Mouse (Mus musculus) layer of hippocampus, adult 9-11 months (tissue): Measurements from ENCODE around the gene Smpd4.
A peak's percentile ranks its signal among the peaks of the same experiment; 100 is the strongest.
"Not testable (repeated sequence)": the region's sequence is repeated elsewhere in the genome, so short reads cannot be mapped to it uniquely, and the experiment has no call there.

Experiments
- DNase-seq: peaks from one replicate; pipeline ENCODE4 v3.0.0; 2022

Gene Smpd4

GRCm38 (mm10) chr16:17619198-17620105 is at the start of gene Smpd4:
Gene Smpd4 (plus strand): TSS chr16:17619354.
- DNase-seq: peak; percentile 76

GRCm38 (mm10) chr16:17575870-17576824 is 43.0 kb upstream of the Smpd4 start:
- DNase-seq: peak; percentile 76

DNA sequence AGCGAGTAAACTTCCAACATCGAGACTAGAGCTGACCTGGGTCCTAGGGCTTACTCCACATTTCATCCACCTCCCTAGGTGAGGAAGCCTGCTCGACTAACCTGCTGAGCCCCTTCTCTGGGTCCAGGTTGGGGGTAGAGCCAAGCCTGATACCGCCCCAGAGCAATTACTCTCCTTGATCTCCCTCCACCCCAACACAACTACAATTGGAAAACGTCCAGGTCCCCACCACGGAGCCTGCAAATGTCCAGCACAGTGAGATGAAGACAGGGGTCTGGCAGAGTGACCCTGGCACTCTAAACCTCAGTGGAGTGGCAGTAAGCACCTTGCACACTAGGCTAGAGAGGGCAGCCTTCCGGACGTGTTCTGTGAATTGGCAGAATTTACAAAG is 42.3 kb upstream of the Smpd4 start:
- DNase-seq: no peak

DNA sequence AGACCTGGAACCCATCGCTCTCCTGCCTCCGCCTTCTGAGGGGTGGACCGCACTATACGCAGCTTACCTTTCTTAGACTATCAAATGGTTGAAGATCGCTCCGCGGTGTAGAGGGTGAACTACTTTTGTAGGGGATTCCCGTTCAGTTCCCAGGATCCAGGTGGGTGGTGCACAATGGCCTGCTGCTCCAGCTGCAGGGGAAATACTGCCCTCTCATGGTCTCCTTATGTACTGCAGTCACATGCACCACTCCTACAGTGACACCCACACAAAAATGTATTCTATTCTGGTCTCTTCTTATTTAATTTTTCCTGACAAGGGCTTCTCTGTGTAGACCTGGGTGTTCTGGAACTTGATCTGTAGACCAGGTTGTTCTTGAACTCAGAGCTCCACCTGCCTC is 36.1 kb upstream of the Smpd4 start, which contains the start of gene Slc7a4:
Slc7a4 (minus strand) TSS at position 151 of the 400 bp plus-strand sequence.
- DNase-seq: no peak

DNA sequence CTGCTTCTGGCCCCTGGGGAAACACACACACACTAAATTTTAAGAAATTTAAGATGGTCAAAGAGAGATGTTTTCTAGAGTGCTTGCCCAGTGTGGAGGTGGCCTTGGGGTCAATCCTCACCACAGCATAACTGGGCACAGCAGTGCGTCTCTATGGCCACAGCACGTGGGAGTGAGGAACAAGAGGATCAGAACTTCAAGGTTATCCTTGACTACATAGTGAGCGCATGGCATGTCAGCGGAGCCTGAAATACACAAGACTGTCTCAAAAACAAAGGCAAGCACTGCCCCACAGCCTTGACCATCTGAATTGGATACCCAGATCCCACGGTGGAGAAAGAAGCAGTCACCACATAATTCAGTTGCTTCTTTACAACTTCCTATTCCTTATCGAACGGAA is 34.6 kb upstream of the Smpd4 start:
- no peak for DNase-seq

DNA sequence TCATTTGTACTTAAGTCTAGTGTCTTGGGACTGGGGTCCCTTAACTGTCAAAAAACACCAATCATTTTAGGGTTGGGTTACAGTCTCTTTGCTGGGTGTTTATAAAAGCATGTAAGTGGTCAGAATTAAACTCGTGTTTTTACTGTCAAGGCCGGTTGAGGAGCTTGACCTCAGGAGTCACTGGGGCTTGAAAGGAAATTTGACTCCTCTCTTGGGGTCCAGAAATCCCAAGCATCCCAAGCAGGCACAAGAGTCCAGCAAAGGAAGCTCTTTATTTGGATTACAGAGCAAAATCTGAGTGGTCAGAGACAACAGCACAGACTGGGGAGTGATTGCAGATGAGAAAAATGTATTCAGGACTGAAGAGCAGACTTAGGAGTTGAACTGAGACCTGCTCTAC is 28.4 kb upstream of the Smpd4 start:
- no peak for DNase-seq

GRCm38 (mm10) chr16:17600944-17601562 is 18.1 kb upstream of the Smpd4 start:
- DNase-seq: no peak

DNA sequence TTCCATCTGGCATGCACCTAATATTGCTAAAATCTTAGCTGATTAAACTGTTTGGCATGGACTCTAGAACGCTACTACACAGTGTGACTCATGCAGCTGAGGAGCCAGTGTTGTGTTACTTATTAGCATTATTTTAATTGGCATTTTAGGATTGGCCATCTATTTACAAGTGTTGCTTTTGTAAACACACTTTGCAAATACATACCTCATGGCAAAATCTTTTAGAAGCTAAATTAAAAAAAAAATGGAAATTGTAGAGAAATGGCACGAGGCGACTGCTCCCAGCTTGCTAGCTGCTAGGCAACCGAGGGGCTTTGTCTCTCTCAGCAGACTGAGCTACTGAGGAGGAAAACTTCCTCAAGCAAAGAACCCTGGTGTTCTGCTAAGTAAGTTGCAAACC is 14.2 kb upstream of the Smpd4 start:
- DNase-seq: no peak

DNA sequence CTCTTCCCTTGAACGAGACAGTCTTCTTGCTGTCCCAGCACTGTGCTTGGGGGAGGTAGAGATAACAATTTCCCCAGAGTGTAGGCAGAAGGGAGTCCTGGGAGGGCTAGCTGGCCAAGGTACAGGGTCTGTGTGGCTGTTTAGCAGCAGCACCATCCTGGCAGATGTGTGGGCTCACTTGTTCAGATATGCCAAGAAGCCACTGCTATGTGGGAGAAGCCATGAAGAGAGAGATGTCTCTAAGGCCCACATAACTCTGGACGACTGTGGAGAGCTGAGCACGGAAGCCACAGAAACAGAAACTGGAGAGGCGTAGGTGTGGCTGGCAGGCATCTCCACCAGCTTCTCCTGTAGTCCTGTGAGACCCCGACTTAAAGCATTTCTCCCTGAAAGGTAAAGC is 13.5 kb upstream of the Smpd4 start:
- no peak for DNase-seq

- DNase-seq: peak; percentile 40
Measured at GRCm38 (mm10) chr16:17611383-17611782, 7.8 kb upstream of the Smpd4 start.

- DNase-seq: not testable (repeated sequence)
Measured at GRCm38 (mm10) chr16:17614740-17615139, 4.4 kb upstream of the Smpd4 start.

DNA sequence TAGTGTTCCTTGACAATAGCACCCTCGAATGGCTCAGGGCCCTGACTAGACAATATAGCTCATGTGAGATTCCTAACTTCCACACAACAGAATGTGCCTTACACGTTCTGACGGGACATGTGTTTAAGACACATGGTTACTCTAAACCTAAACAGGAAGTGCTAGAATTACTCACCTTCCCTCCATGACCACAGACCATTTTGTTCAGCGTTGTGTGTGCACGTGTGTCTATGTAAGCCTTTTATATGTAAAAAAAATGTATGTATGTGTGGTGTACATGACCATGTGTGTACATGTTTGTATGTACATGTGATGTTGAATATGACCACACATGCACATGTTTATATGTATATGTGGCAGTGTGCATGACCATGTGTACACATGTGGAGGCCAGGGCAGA is 2.9 kb upstream of the Smpd4 start:
- DNase-seq: no peak

DNA sequence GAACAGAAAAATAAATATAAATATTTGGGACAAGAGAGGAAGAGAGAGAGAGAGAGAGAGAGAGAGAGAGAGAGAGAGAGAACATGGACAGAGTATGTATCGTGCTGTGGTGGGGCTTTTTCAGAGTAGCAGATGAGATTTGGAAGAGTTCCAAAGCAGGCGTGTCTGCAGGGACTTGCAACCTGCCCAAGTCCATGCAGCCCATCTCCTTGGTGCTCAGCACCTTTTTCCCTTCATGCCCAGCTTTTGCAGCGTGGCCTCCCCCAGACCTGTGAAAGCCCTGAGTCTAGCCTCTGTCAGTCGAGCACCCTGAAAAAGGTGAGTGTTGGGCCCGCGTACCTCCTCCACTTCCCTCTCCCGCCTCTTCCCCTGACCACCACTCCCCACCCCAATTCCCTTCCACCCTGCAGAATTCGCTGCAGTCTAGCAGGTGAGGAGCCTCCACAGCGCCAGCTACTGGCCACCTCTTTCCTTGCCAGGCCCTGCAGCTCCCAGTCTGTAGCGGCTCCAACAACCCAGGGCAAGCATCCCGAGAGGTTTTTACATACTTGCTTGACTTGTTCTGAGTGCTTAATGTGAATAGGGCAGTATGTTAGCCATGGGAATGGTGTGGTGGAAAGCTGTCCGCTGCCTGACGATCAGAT is 1.1 kb upstream of the Smpd4 start:
- no peak for DNase-seq

DNA sequence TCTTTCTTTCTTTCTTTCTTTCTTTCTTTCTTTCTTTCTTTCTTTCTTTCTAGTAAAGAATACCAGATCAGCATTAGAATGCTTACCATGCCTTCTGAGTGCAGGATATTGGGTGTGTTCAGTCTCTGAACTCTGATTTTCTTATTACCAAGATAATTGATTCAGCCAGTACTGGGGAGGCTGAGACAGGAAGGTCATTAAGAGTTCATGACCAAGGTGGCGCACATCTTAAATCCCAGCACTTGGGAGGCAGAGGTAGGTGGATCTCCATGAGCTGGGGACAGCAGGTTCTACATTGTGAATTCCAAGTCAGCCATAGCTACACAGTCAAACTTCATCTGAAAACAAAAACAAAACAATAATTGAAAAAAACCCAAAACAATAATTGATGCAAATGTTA is 2.8 kb downstream of the Smpd4 start:
- no peak for DNase-seq

DNA sequence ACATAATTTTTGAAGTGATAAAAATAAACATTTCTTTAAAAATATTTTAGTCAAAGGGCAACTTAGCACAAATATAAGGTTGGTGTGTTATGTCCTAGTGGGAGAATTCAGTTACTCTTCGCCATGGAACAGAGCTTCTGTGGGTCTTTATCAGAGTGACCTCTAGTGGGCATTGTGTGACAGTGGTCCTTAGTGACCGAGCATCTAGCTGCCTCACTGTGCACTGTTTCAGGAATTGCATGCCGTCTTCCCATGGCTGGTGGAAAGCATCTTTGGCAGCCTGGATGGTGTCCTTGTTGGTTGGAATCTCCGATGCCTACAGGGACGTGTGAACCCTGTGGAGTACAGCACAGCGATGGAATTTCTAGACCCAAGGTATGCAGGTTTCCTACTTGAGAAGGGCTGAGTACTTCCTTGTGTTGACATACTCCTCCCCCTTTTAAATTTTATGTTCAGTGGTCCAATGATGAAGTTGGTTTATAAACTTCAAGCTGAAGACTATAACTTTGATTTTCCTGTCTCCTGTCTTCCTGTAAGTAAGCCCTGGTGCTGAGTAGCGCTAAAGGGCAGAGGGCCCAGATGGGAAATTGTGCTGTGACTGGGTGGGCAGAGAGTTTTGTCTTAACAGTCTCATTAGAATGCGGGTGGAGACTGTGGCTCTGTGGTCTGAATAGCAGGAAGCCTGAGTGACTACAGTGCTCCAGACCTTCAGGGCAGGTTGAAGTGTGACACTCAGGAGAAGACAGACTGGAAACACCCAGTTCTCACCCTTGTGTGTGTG is 6.5 kb downstream of the Smpd4 start:
- no peak for DNase-seq

GRCm38 (mm10) chr16:17626269-17626555 is 7.1 kb downstream of the Smpd4 start:
- no peak for DNase-seq

DNA sequence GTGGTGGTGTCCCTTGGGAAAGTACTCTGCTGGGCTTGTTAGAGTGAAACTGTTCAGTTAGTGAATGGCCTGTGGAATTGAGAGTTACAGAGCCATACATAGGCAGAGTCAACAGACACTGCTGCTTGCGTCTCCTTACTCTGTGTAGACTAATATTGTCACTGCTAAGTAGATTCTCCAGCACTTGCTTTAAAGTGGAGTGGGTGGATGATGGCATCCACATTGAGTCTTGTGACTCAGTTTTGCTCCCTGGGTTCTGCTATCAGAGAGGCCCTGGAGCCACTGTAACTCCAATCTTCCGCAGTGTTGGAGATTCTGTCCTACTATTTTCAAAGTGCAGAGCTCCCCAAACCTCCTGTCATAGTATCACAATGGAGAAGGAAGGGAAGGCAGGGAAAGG is 13.4 kb downstream of the Smpd4 start:
- DNase-seq: no peak

DNA sequence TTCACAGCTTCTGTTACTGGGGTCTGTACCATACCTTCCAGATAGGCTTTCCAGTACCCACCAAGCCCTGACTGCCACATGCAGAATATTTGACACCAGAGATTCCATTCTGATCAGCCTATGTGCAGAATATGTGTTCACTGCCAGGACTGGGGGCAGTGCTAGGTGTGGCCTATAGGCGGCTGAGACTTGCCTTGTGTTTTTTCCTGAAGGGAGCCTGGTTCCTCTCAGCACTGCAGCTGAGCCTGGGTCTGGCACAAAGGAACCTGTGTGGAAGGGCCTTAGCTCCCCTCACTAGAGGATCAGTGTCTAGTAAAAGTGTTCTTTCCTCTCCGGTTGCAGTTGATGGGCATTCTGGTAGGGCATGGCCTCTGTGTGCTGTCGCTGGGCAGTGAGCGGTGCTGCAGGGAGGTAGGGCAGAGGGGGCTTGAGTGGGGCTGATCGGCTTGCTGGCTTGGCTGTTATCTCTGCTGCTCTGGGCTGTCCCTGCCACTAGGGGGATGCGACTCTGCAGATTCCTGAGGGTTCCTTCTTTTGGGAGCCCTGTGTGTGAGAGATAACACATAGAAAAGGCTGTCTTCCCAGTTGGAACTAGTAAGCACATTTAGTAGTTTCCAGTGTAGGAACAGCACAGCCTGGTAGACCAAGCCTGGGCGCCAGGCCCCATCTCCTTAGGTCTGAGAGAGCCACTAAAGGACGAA is 14.5 kb downstream of the Smpd4 start:
- no peak for DNase-seq

- no peak for DNase-seq
Measured at GRCm38 (mm10) chr16:17636904-17637303, 17.8 kb downstream of the Smpd4 start.

DNA sequence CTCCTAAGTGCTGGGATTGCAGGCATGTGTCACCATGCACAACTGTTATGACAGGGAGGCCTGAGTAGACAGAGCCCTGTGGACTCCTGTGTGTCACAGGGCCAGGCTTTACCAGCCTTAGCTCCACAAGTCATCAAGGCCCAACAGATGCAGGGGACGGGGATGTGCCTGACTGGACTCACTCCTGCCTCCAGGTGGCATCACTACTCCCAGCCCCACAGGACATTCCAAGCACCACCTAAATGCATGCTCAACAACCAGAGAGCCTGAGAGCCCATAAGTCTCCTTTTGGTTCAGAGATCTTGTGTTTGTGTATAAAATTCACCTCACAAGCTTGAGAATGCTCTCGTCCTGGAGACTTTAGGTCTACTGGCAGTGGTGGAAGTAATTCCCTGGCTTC is 18.5 kb downstream of the Smpd4 start:
- DNase-seq: no peak

GRCm38 (mm10) chr16:17638036-17638628 is 19.0 kb downstream of the Smpd4 start:
- DNase-seq: no peak
